Mouse (Mus musculus): ENCODE measurements around the gene Sidt1. TPM values are rescaled to one million over a fixed set of nuclear protein-coding genes. Genes with fewer than 3 reads are reported as not detected.

The Sidt1 gene
- total and polyA plus RNA-seq, 3 experiments: not detected

DNA sequence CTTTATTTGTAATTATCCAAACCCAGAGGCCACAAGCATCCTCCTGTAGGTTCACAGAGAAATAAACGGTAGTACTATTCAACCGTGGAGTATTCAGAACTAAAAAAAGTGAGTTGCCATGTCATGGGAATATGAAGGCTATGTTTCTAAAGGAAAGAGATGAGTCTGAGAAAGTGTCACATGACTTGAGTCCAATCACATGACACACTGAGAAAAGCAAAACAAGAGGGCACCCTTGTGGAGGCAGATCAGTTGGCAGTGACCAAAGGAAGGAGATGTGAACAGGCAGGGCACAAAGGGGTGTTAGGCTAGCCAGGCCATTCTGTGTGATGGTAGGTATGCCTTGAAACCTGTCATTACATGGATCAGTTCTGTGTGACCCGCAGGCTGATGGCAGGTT lies 80.3 kb downstream of the Sidt1 start:
- TF ChIP-seq MAX (IDR thresholded peaks at IDR 0.05; ENCODE audit: low read length) (no peak), POLR2AphosphoS2 (IDR thresholded peaks at IDR 0.05; ENCODE audit: low read length) (no peak), ETS1 (IDR thresholded peaks at IDR 0.05; ENCODE audit: low read depth, low read length) (no peak), MEF2A (IDR thresholded peaks at IDR 0.05; ENCODE audit: extremely low read depth, insufficient replicate concordance, low read depth, low read length, poor library complexity, severe bottlenecking) (no peak), HCFC1 (IDR thresholded peaks at IDR 0.05; ENCODE audit: low read depth, low read length) (no peak), E2F4 (IDR thresholded peaks at IDR 0.05; ENCODE audit: borderline replicate concordance, low read depth, low read length) (no peak), USF1 (IDR thresholded peaks at IDR 0.05; ENCODE audit: low read depth, low read length) (0 out of 2 replicates have a peak, but pooled peaks have one; percentile 7), NRF1 (IDR thresholded peaks at IDR 0.05; ENCODE audit: insufficient read depth, low read depth, low read length, poor library complexity, severe bottlenecking) (no peak)
- no peak for DNase-seq (ENCODE audit: low read depth, low spot score)
- peaks cover 5 to 7% of the 10 kb centered on the region in 2 experiments for H3K27me3 ChIP-seq (ENCODE audit: control insufficient read depth in 1 of 2, insufficient read depth in 2 of 2, low read length in 2 of 2)
- H3K4me1 ChIP-seq (ENCODE audit: control insufficient read depth in 1 of 2, insufficient read depth in 2 of 2, low read length in 2 of 2): no peaks in the 10 kb centered on the region
- H3K9me3 ChIP-seq (replicated peaks; ENCODE audit: insufficient read depth, low read length): no peaks in the 10 kb centered on the region
- H3K4me3 ChIP-seq (ENCODE audit: control insufficient read depth in 1 of 2, insufficient read depth in 1 of 2, low read depth in 2 of 2, low read length in 2 of 2): no peak overlapping the region
- H3K27ac ChIP-seq (ENCODE audit: control insufficient read depth, low read depth, low read length): no peak overlapping the region
- no peak overlapping the region for H3K9ac ChIP-seq (ENCODE audit: control insufficient read depth, low read depth, low read length, poor library complexity, severe bottlenecking)
- no peaks in the 10 kb centered on the region for H3K36me3 ChIP-seq (ENCODE audit: control insufficient read depth in 1 of 2, insufficient read depth in 2 of 2, low read length in 2 of 2)
- no peaks in the 10 kb centered on the region for H3K79me2 ChIP-seq (ENCODE audit: control insufficient read depth, insufficient read depth, low read length, poor library complexity)

GRCm38 (mm10) chr16:44249985-44250384 lies 83.0 kb downstream of the Sidt1 start:
- no peak for DNase-seq (ENCODE audit: low read depth, low spot score)
- Histone ChIP-seq H3K27me3 (ENCODE audit: control insufficient read depth in 1 of 2, insufficient read depth in 2 of 2, low read length in 2 of 2) (peaks cover 1 to 4% of the 10 kb centered on the region in 2 experiments; a peak in 3 of 4 replicates), H3K79me2 (ENCODE audit: control insufficient read depth, insufficient read depth, low read length, poor library complexity) (no peaks in the 10 kb centered on the region), H3K4me1 (ENCODE audit: control insufficient read depth in 1 of 2, insufficient read depth in 2 of 2, low read length in 2 of 2) (no peaks in the 10 kb centered on the region), H3K4me3 (ENCODE audit: control insufficient read depth in 1 of 2, insufficient read depth in 1 of 2, low read depth in 2 of 2, low read length in 2 of 2) (no peak overlapping the region), H3K9ac (ENCODE audit: control insufficient read depth, low read depth, low read length, poor library complexity, severe bottlenecking) (no peak overlapping the region), H3K27ac (ENCODE audit: control insufficient read depth, low read depth, low read length) (no peak overlapping the region), H3K36me3 (ENCODE audit: control insufficient read depth in 1 of 2, insufficient read depth in 2 of 2, low read length in 2 of 2) (no peaks in the 10 kb centered on the region), H3K9me3 (replicated peaks; ENCODE audit: insufficient read depth, low read length) (no peaks in the 10 kb centered on the region)
- TF ChIP-seq MXI1 (IDR thresholded peaks at IDR 0.05; ENCODE audit: low read depth, low read length): no peak
- no peak for TF ChIP-seq RAD21 (IDR thresholded peaks at IDR 0.05; ENCODE audit: low read depth, low read length)

- H3K27me3 ChIP-seq (ENCODE audit: control insufficient read depth in 1 of 2, insufficient read depth in 2 of 2, low read length in 2 of 2): no peaks in the 10 kb centered on the region; a peak in 1 of 4 replicates
- no peaks in the 10 kb centered on the region for H3K79me2 ChIP-seq (ENCODE audit: control insufficient read depth, insufficient read depth, low read length, poor library complexity)
- no peaks in the 10 kb centered on the region for H3K9me3 ChIP-seq (replicated peaks; ENCODE audit: insufficient read depth, low read length)
- peak; percentile 23 for DNase-seq (ENCODE audit: low read depth, low spot score)
- TF ChIP-seq ZKSCAN1 (IDR thresholded peaks at IDR 0.05; ENCODE audit: low read depth, low read length): 0 out of 2 replicates have a peak, but pooled peaks have one; percentile 72
- TF ChIP-seq MXI1 (IDR thresholded peaks at IDR 0.05; ENCODE audit: low read depth, low read length): no peak
- H3K36me3 ChIP-seq (ENCODE audit: control insufficient read depth in 1 of 2, insufficient read depth in 2 of 2, low read length in 2 of 2): peaks cover 0 to 3% of the 10 kb centered on the region in 2 experiments; a peak in 1 of 4 replicates
- H3K27ac ChIP-seq (ENCODE audit: control insufficient read depth, low read depth, low read length): no peak overlapping the region
- peak overlapping the region; percentile 47 for H3K9ac ChIP-seq (ENCODE audit: control insufficient read depth, low read depth, low read length, poor library complexity, severe bottlenecking)
- H3K4me3 ChIP-seq (ENCODE audit: control insufficient read depth in 1 of 2, insufficient read depth in 1 of 2, low read depth in 2 of 2, low read length in 2 of 2): peak overlapping the region; percentile 54 to 59
- no peaks in the 10 kb centered on the region for H3K4me1 ChIP-seq (ENCODE audit: control insufficient read depth in 1 of 2, insufficient read depth in 2 of 2, low read length in 2 of 2)
Observed at GRCm38 (mm10) chr16:44243323-44243722, 89.7 kb downstream of the Sidt1 start.
